Mouse (Mus musculus) brain, embryonic 14.5 days (tissue): ENCODE measurements around the gene Ctnnd2.

Source experiments
- CTCF ChIP-seq: fragments of 200-500 bp; IDR thresholded peaks from 2 replicates; pipeline ENCODE4 v1.5.1; 2012; ENCODE audit warnings: inconsistent platforms, mild to moderate bottlenecking, moderate library complexity, borderline replicate concordance; ENCODE audit not compliant: insufficient read depth, insufficient read length; ENCODE audit errors: extremely low read depth
- POLR2A ChIP-seq: fragments of 200-500 bp; IDR thresholded peaks from 2 replicates; pipeline ENCODE4 v1.6.1; 2012; ENCODE audit warnings: mild to moderate bottlenecking, inconsistent platforms, borderline replicate concordance; ENCODE audit not compliant: poor library complexity, insufficient read depth, insufficient read length, severe bottlenecking; ENCODE audit errors: extremely low read depth

GRCm38 (mm10) chr15:30463471-30464047, 291.2 kb downstream of the Ctnnd2 start:
- TF ChIP-seq CTCF (no peak), POLR2A (no peak)
